Mouse (Mus musculus) midbrain, embryonic 11.5 days (tissue): ENCODE results near the gene Tpbpb. TPM values are rescaled to one million over a fixed set of nuclear protein-coding genes. Genes with fewer than 3 reads are reported as not detected.
"Not testable (repeated sequence)": the region's sequence is repeated elsewhere in the genome, so short reads cannot be mapped to it uniquely, and the experiment has no call there.

Experiments
- ATAC-seq: fragments of 200-750 bp; cut with Nextera tagmentation; 2 replicates; pipeline ENCODE4 v1.8.0; 2017; ENCODE audit warnings: moderate TSS enrichment, moderate library complexity; ENCODE audit not compliant: low FRiP score
- DNase-seq: peaks from one replicate; pipeline ENCODE4 v3.0.0; 2015; ENCODE audit warnings: low spot score; ENCODE audit errors: missing footprints
- H3K27ac ChIP-seq: fragments of 300-500 bp; sonication (generic); 2 replicates; pipeline ENCODE4 v1.5.1; 2014; ENCODE audit warnings: low read depth, low read length
- H3K27me3 ChIP-seq: fragments of 300-500 bp; sonication (generic); 2 replicates; pipeline ENCODE4 v1.6.1; 2014; ENCODE audit warnings: mild to moderate bottlenecking, low read length, moderate library complexity, mixed read lengths; ENCODE audit not compliant: control insufficient read depth, insufficient read depth
- H3K36me3 ChIP-seq: fragments of 300-500 bp; sonication (generic); 2 replicates; pipeline ENCODE4 v1.6.1; 2014; ENCODE audit warnings: mild to moderate bottlenecking, low read length, moderate library complexity, mixed read lengths; ENCODE audit not compliant: control insufficient read depth, insufficient read depth
- H3K4me1 ChIP-seq: fragments of 300-500 bp; sonication (generic); 2 replicates; pipeline ENCODE4 v1.6.1; 2014; ENCODE audit warnings: low read length; ENCODE audit not compliant: control insufficient read depth, insufficient read depth
- H3K4me2 ChIP-seq: fragments of 300-500 bp; sonication (generic); 2 replicates; pipeline ENCODE4 v1.6.1; 2014; ENCODE audit warnings: mild to moderate bottlenecking, moderate library complexity
- H3K4me3 ChIP-seq: fragments of 300-500 bp; sonication (generic); 2 replicates; pipeline ENCODE4 v1.5.1; 2014; ENCODE audit warnings: low read depth, low read length
- H3K9ac ChIP-seq: fragments of 300-500 bp; sonication (generic); 2 replicates; pipeline ENCODE4 v1.6.1; 2014; ENCODE audit warnings: low read length
- H3K9me3 ChIP-seq: fragments of 300-500 bp; sonication (generic); 2 replicates; pipeline ENCODE4 v1.6.1; 2016; ENCODE audit warnings: low read length; ENCODE audit not compliant: control insufficient read depth
- WGBS: fragments of 180-500 bp; shearing (Covaris S2); extraction: QIAGEN DNeasy Blood & Tissue Kit; methylation state at CpG from one replicate; pipeline ENCODE4 v1.1.7; 2014; 5-methylcytosine and 5-hydroxymethylcytosine counted together
- polyA plus RNA-seq: library from polyadenylated mRNA; unstranded; fragments of >200 nt; fragmentation: Nextera tagmentation; extraction: Ambion mirVana; gene quantifications from 2 replicates; pipeline ENCODE4 v1.2.1, GENCODE M21; 2014

Gene Tpbpb
- polyA plus RNA-seq: not detected in 2 replicates

GRCm38 (mm10) chr13:60904780-60905179 lies at the start of gene Tpbpb:
Tpbpb (minus strand) TSS chr13:60904880.
- not testable (repeated sequence) for H3K9ac ChIP-seq, H3K27me3 ChIP-seq, H3K9me3 ChIP-seq, H3K36me3 ChIP-seq, H3K27ac ChIP-seq, H3K4me3 ChIP-seq, H3K4me2 ChIP-seq, ATAC-seq, DNase-seq, H3K4me1 ChIP-seq
- WGBS: 81% methylated on average over 2 of the region's 2 CpGs

- not testable (repeated sequence) for H3K4me1 ChIP-seq, H3K4me3 ChIP-seq, H3K27me3 ChIP-seq, H3K9me3 ChIP-seq, DNase-seq, H3K36me3 ChIP-seq, H3K4me2 ChIP-seq, ATAC-seq, H3K9ac ChIP-seq, H3K27ac ChIP-seq
- 74% methylated on average over 3 of the region's 3 CpGs for WGBS
Observed at GRCm38 (mm10) chr13:60941884-60942283, 37.2 kb upstream of the Tpbpb start, which contains the start of gene Tpbpa. Tpbpa (minus strand) TSS chr13:60941984.

DNA sequence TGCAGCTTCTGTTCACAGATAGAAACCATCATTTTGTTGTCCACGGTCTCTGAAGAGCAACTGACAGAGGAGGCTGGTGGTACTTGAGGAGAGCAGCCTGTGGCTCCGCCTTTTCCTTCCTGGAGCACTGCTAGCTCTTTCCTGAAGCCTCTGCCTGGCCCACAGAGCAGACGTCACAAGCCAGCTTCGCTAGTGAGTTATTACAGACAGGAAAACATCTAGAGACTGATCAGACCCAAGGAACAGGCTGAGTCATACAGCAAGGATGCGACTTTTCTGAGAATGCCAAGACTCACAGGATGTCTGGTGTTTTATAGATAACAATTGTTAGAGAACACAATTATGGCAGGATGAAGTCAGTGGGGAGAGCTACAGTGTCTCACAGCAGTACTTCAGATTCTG lies 31.8 kb upstream of the Tpbpb start, which contains the start of the genes Gm49391 and Ctla2a:
Gene Gm49391, minus strand, starts transcription at position 72 of the 402 bp plus-strand sequence.
Gene Ctla2a, minus strand, starts transcription at position 126 of the 402 bp plus-strand sequence.
- no peak for DNase-seq
- no peak within 1 kb of the TSS for H3K4me3 ChIP-seq
- no peak within 1 kb of the TSS for H3K9ac ChIP-seq
- no peak within 1 kb of the TSS for H3K27ac ChIP-seq
- H3K36me3 ChIP-seq: no peaks in the 10 kb centered on the region
- 69% methylated on average over 5 of the region's 5 CpGs for WGBS
- H3K4me2 ChIP-seq: no peak within 1 kb of the TSS
- H3K4me1 ChIP-seq: no peaks in the 10 kb centered on the region
- ATAC-seq: no peak
- H3K9me3 ChIP-seq: peaks cover 3% of the 10 kb centered on the region; the same call in 1 of the 2 replicates
- H3K27me3 ChIP-seq: no peaks in the 10 kb centered on the region

GRCm38 (mm10) chr13:60935490-60935889 lies 30.8 kb upstream of the Tpbpb start, which contains the start of gene Gm49393:
Gm49393 (minus strand) TSS chr13:60935590.
- not testable (repeated sequence) for H3K4me2 ChIP-seq, DNase-seq, H3K9me3 ChIP-seq, H3K27me3 ChIP-seq, H3K9ac ChIP-seq, H3K27ac ChIP-seq, H3K4me3 ChIP-seq, H3K36me3 ChIP-seq, H3K4me1 ChIP-seq, ATAC-seq
- WGBS: 88% methylated on average over 2 of the region's 2 CpGs

DNA sequence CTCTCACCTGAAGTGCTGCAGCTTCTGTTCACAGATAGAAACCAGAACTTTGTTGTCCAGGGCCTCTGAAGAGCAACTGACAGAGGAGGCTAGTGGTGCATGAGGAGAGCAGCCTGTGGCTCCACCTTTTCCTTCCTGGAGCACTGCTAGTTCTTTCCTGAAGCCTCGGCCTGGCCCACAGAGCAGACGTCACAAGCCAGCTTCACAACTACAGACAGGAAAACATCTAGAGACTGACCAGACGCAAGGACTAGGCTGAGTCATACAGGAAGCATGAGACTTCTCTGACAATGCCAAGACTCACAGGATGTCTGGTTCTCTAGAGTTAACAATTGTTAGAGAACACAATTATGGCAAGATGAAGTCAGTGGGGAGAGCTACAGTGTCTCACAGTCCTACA lies 7.4 kb downstream of the Tpbpb start, which contains the start of gene Ctla2b:
Gene Ctla2b, minus strand, starts transcription at position 120 of the 400 bp plus-strand sequence.
- no peaks in the 10 kb centered on the region for H3K27me3 ChIP-seq
- DNase-seq (no peak), ATAC-seq (no peak)
- no peak within 1 kb of the TSS for H3K27ac ChIP-seq
- no peaks in the 10 kb centered on the region for H3K4me1 ChIP-seq
- H3K9ac ChIP-seq: no peak within 1 kb of the TSS
- no peak within 1 kb of the TSS for H3K4me2 ChIP-seq
- H3K36me3 ChIP-seq: no peaks in the 10 kb centered on the region
- no peaks in the 10 kb centered on the region; the same call in 1 of the 2 replicates for H3K9me3 ChIP-seq
- H3K4me3 ChIP-seq: no peak within 1 kb of the TSS
- 86% methylated on average over 3 of the region's 3 CpGs for WGBS

- DNase-seq, ATAC-seq, H3K4me2 ChIP-seq, H3K4me3 ChIP-seq, H3K9me3 ChIP-seq, H3K27me3 ChIP-seq, H3K27ac ChIP-seq, H3K9ac ChIP-seq, H3K4me1 ChIP-seq, H3K36me3 ChIP-seq: not testable (repeated sequence)
- 74% methylated on average over 8 of the region's 8 CpGs for WGBS
Observed at GRCm38 (mm10) chr13:60896794-60897193, 7.9 kb downstream of the Tpbpb start, which contains the start of gene Gm49392. Gm49392 (minus strand) TSS chr13:60896894.

- no peak for ATAC-seq
- H3K27me3 ChIP-seq: no peaks in the 10 kb centered on the region
- no peaks in the 10 kb centered on the region; the same call in 1 of the 2 replicates for H3K9me3 ChIP-seq
- H3K9ac ChIP-seq: no peak overlapping the region
- H3K4me2 ChIP-seq: no peak overlapping the region
- no peak overlapping the region for H3K4me3 ChIP-seq
- H3K4me1 ChIP-seq: no peaks in the 10 kb centered on the region
- DNase-seq: no peak
- no peak overlapping the region for H3K27ac ChIP-seq
- H3K36me3 ChIP-seq: no peaks in the 10 kb centered on the region
Observed at GRCm38 (mm10) chr13:60895406-60896160, 9.1 kb downstream of the Tpbpb start.

DNA sequence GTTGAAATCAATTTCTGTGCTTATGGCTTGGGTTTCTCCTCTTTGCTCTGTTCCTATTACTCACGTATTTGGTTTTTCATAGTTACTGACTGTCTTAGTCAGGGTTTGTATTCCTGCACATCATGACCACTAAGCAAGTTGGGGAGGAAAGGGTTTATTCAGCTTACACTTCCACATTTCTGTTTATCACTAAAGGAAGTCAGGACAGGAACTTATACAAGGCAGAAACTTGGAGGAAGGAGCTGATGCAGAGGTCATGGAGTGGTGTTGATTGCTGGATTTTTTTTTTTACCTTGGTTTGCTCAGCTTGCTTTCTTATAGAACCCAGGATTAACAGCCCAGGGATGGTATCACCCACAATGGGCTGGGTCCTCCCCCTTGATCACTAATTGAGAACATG lies 12.4 kb downstream of the Tpbpb start:
- H3K36me3 ChIP-seq: no peaks in the 10 kb centered on the region
- 86% methylated on average over 1 of the region's 1 CpGs for WGBS

GRCm38 (mm10) chr13:60864281-60864680 lies 40.4 kb downstream of the Tpbpb start, which contains the start of gene 4930486L24Rik:
4930486L24Rik (minus strand) TSS chr13:60864475.
- DNase-seq (no peak), ATAC-seq (no peak)
- Histone ChIP-seq H3K36me3 (no peaks in the 10 kb centered on the region), H3K9ac (no peak within 1 kb of the TSS), H3K4me2 (no peak within 1 kb of the TSS), H3K4me1 (no peaks in the 10 kb centered on the region), H3K9me3 (no peaks in the 10 kb centered on the region), H3K27ac (no peak within 1 kb of the TSS), H3K4me3 (no peak within 1 kb of the TSS), H3K27me3 (no peaks in the 10 kb centered on the region)
- WGBS: 89% methylated on average over 1 of the region's 1 CpGs

More for the DNA sequence above, 12.4 kb downstream of the Tpbpb start:
- H3K27ac ChIP-seq: no peak overlapping the region
- ATAC-seq (no peak), DNase-seq (no peak)
- no peak overlapping the region for H3K9ac ChIP-seq
- H3K9me3 ChIP-seq: no peaks in the 10 kb centered on the region; the same call in 1 of the 2 replicates
- no peak overlapping the region for H3K4me3 ChIP-seq
- H3K4me1 ChIP-seq: no peaks in the 10 kb centered on the region
- H3K4me2 ChIP-seq: no peak overlapping the region
- no peaks in the 10 kb centered on the region for H3K27me3 ChIP-seq
